Mouse (Mus musculus) CH12.LX (cell line): ENCODE data around the gene Adam15. TPM values are rescaled to one million over a fixed set of nuclear protein-coding genes. Genes with fewer than 3 reads are reported as not detected.

Source experiments
- DNase-seq: peaks from one replicate; pipeline ENCODE4 v3.0.0-alpha.2; 2013; ENCODE audit errors: extremely low read depth
- H3K27ac ChIP-seq: 2 replicates; pipeline ENCODE4 v1.5.1; 2012; ENCODE audit warnings: low read depth, mild to moderate bottlenecking, control low read depth, moderate library complexity; ENCODE audit not compliant: insufficient read depth
- H3K27me3 ChIP-seq: replicated peaks from 2 replicates; pipeline ENCODE3; 2012; ENCODE audit warnings: inconsistent platforms
- H3K36me3 ChIP-seq, 2 experiments: replicated peaks in 1 of 2; 2 replicates each; pipeline versions ENCODE3 to v1.6.1; 2012; ENCODE audit warnings: inconsistent platforms in 1 of 2, low read length in 1 of 2, mild to moderate bottlenecking in 1 of 2, mixed read lengths in 1 of 2, moderate library complexity in 1 of 2; ENCODE audit not compliant: control insufficient read depth in 1 of 2, insufficient read depth in 1 of 2
- H3K4me1 ChIP-seq, 2 experiments: 2 replicates each; pipeline ENCODE4 v1.6.1; 2012; ENCODE audit warnings: inconsistent platforms in 1 of 2, moderate library complexity in 1 of 2; ENCODE audit not compliant: insufficient read depth in 2 of 2, control insufficient read depth in 1 of 2
- H3K4me2 ChIP-seq: 2 replicates; pipeline ENCODE4 v1.6.1; 2012; ENCODE audit warnings: low read depth, mild to moderate bottlenecking, control low read depth; ENCODE audit not compliant: poor library complexity, insufficient read depth, severe bottlenecking
- H3K4me3 ChIP-seq, 3 experiments: fragments of 150-350 bp in 1 of 3; sonication (generic) in 1 of 3; replicated peaks in 1 of 3; 2 replicates each; pipeline versions ENCODE3 to v1.5.1; 2011 to 2012; ENCODE audit warnings: low read depth in 2 of 3, low read length in 2 of 3, mild to moderate bottlenecking in 2 of 3, moderate library complexity in 2 of 3, control low read depth in 1 of 3, improper control_type of control experiment in 1 of 3, inconsistent platforms in 1 of 3, mixed read lengths in 1 of 3; ENCODE audit not compliant: poor library complexity in 1 of 3
- H3K79me2 ChIP-seq: replicated peaks from 2 replicates; pipeline ENCODE4 v1.6.1; 2012; ENCODE audit warnings: mild to moderate bottlenecking, moderate library complexity; ENCODE audit not compliant: control insufficient read depth, poor library complexity, insufficient read depth, severe bottlenecking; ENCODE audit errors: extremely low read depth
- H3K9ac ChIP-seq: 2 replicates; pipeline ENCODE4 v1.6.1; 2012; ENCODE audit warnings: low read depth, mild to moderate bottlenecking, control low read depth, moderate library complexity; ENCODE audit not compliant: insufficient read depth
- H3K9me3 ChIP-seq: replicated peaks from 2 replicates; pipeline ENCODE3; 2012; ENCODE audit warnings: low read length, inconsistent platforms, mixed read lengths
- CHD2 ChIP-seq: IDR thresholded peaks from 2 replicates; pipeline ENCODE4 v1.6.1; 2011; ENCODE audit warnings: low read length, improper control_type of control experiment
- CTCF ChIP-seq, 2 experiments: IDR thresholded peaks in 1 of 2; conservative IDR thresholded peaks in 1 of 2; 2 replicates each; pipeline ENCODE4 v1.5.1; 2011 to 2012; ENCODE audit warnings: low read depth in 2 of 2, low read length in 2 of 2, improper control_type of control experiment in 1 of 2, inconsistent platforms in 1 of 2, mild to moderate bottlenecking in 1 of 2, moderate library complexity in 1 of 2
- E2F4 ChIP-seq: IDR thresholded peaks from 2 replicates; pipeline ENCODE4 v1.6.1; 2011; ENCODE audit warnings: low read depth, low read length, improper control_type of control experiment; ENCODE audit not compliant: insufficient replicate concordance
- ELF1 ChIP-seq: IDR thresholded peaks from 2 replicates; pipeline ENCODE4 v1.6.1; 2014; ENCODE audit warnings: low read depth, mild to moderate bottlenecking, inconsistent platforms, low read length, improper control_type of control experiment
- ETS1 ChIP-seq: conservative IDR thresholded peaks from 2 replicates; pipeline ENCODE4 v1.6.1; 2012; ENCODE audit warnings: low read depth, mild to moderate bottlenecking, inconsistent platforms, low read length, improper control_type of control experiment, moderate library complexity
- GABPA ChIP-seq: IDR thresholded peaks from 2 replicates; pipeline ENCODE4 v1.6.1; 2012; ENCODE audit warnings: low read depth, low read length, improper control_type of control experiment, inconsistent platforms; ENCODE audit not compliant: insufficient replicate concordance
- HCFC1 ChIP-seq: IDR thresholded peaks from 2 replicates; pipeline ENCODE4 v1.6.1; 2012; ENCODE audit warnings: low read depth, mild to moderate bottlenecking, inconsistent platforms, low read length, improper control_type of control experiment
- IRF4 ChIP-seq: IDR thresholded peaks from 2 replicates; pipeline ENCODE4 v1.6.1; 2014; ENCODE audit warnings: low read depth, mild to moderate bottlenecking, inconsistent platforms, low read length, improper control_type of control experiment
- JUN ChIP-seq: IDR thresholded peaks from 2 replicates; pipeline ENCODE4 v1.6.1; 2011; ENCODE audit warnings: low read depth, mild to moderate bottlenecking, low read length, improper control_type of control experiment, moderate library complexity; ENCODE audit not compliant: insufficient read depth
- KAT2A ChIP-seq: IDR thresholded peaks from 2 replicates; pipeline ENCODE4 v1.6.1; 2012; ENCODE audit warnings: low read length, improper control_type of control experiment, inconsistent platforms; ENCODE audit not compliant: insufficient replicate concordance
- MAX ChIP-seq: IDR thresholded peaks from 2 replicates; pipeline ENCODE4 v1.6.1; 2011; ENCODE audit warnings: low read length, improper control_type of control experiment
- MAZ ChIP-seq: IDR thresholded peaks from 2 replicates; pipeline ENCODE4 v1.6.1; 2012; ENCODE audit warnings: low read depth, mild to moderate bottlenecking, inconsistent platforms, low read length, improper control_type of control experiment, moderate library complexity
- MEF2A ChIP-seq: IDR thresholded peaks from 2 replicates; pipeline ENCODE4 v1.6.1; 2014; ENCODE audit warnings: low read depth, mild to moderate bottlenecking, inconsistent platforms, low read length, improper control_type of control experiment, borderline replicate concordance
- NELFE ChIP-seq: IDR thresholded peaks from 2 replicates; pipeline ENCODE4 v1.6.1; 2011; ENCODE audit warnings: low read depth, low read length, improper control_type of control experiment
- NRF1 ChIP-seq: IDR thresholded peaks from 2 replicates; pipeline ENCODE4 v1.6.1; 2014; ENCODE audit warnings: low read depth, mild to moderate bottlenecking, inconsistent platforms, low read length, improper control_type of control experiment, moderate library complexity
- PAX5 ChIP-seq: IDR thresholded peaks from 2 replicates; pipeline ENCODE4 v1.6.1; 2012; ENCODE audit warnings: low read length, inconsistent platforms, mixed read lengths
- POLR2A ChIP-seq: IDR thresholded peaks from 2 replicates; pipeline ENCODE4 v1.6.1; 2011; ENCODE audit warnings: low read depth, mild to moderate bottlenecking, improper control_type of control experiment, low read length
- POLR2AphosphoS2 ChIP-seq: IDR thresholded peaks from 2 replicates; pipeline ENCODE4 v1.6.1; 2011; ENCODE audit warnings: low read depth, low read length, improper control_type of control experiment
- RAD21 ChIP-seq: IDR thresholded peaks from 2 replicates; pipeline ENCODE4 v1.6.1; 2011; ENCODE audit warnings: low read depth, mild to moderate bottlenecking, low read length, improper control_type of control experiment, moderate library complexity
- RCOR1 ChIP-seq: conservative IDR thresholded peaks from 2 replicates; pipeline ENCODE4 v1.6.1; 2012; ENCODE audit warnings: low read depth, mild to moderate bottlenecking, inconsistent platforms, low read length, improper control_type of control experiment
- SMC3 ChIP-seq: IDR thresholded peaks from 2 replicates; pipeline ENCODE4 v1.6.1; 2011; ENCODE audit warnings: low read depth, low read length, improper control_type of control experiment
- TCF12 ChIP-seq: IDR thresholded peaks from 2 replicates; pipeline ENCODE4 v1.6.1; 2014; ENCODE audit warnings: low read depth, mild to moderate bottlenecking, inconsistent platforms, low read length, improper control_type of control experiment
- USF2 ChIP-seq: conservative IDR thresholded peaks from 2 replicates; pipeline ENCODE4 v1.6.1; 2011; ENCODE audit warnings: low read depth, low read length, improper control_type of control experiment
- ZKSCAN1 ChIP-seq: IDR thresholded peaks from 2 replicates; pipeline ENCODE4 v1.6.1; 2012; ENCODE audit warnings: low read depth, inconsistent platforms, low read length, improper control_type of control experiment, borderline replicate concordance
- ZMIZ1 ChIP-seq: IDR thresholded peaks from 2 replicates; pipeline ENCODE4 v1.6.1; 2012; ENCODE audit warnings: low read depth, mild to moderate bottlenecking, inconsistent platforms, low read length, improper control_type of control experiment
- dilution Hi-C: fragments of 300-500 bp; cut with MboI; formaldehyde crosslinking; loops from 2 replicates; pipeline ENCODE4 v1.14.3; 2020; ENCODE audit warnings: low sequenced_read_pairs; ENCODE audit not compliant: extremely low pct_unique_long_range_greater_than_20kb, extremely low pct_ligation_motif_present
- in situ Hi-C: fragments of 300-500 bp; cut with MboI; formaldehyde crosslinking; loops from 3 replicates; pipeline ENCODE4 v1.14.3; 2019; ENCODE audit warnings: low sequenced_read_pairs, low pct_ligation_motif_present, low pct_unique_long_range_greater_than_20kb, mixed read lengths
- polyA plus RNA-seq: library from polyadenylated mRNA; unstranded; fragments of >175 nt; gene quantifications from 2 replicates; pipeline ENCODE4 v1.2.1, GENCODE M21; 2012; ENCODE audit warnings: low read depth; ENCODE audit not compliant: insufficient read length
- total RNA-seq, 2 experiments: library from RNA; depleted of rRNA; stranded (reverse); fragments of 300-350 nt in 1 of 2; fragments of >200 nt in 1 of 2; gene quantifications; 2 replicates each; pipeline ENCODE4 v1.2.3; 2012 to 2014

Gene Adam15
- total and polyA plus RNA-seq, 3 experiments, result 5.8 to 39.1 (median 26.5) TPM

- no peak for TF ChIP-seq MAZ
- no peak for TF ChIP-seq PAX5
- TF ChIP-seq MEF2A, result no peak
- in situ Hi-C loops, result loop anchor here (5.0 to 25.0 kb wide), 3 partner anchors 139 to 414 kb away; partner anchors contain the start of genes Chrnb2 and Ube2q1
- no peak overlapping the region for H3K9ac ChIP-seq
- H3K27ac ChIP-seq, result no peak overlapping the region
- no peak overlapping the region for H3K4me2 ChIP-seq
- no peak overlapping the region for H3K4me3 ChIP-seq
- H3K36me3 ChIP-seq, result peaks cover 8 to 45% of the 10 kb centered on the region in 2 experiments
- no peak for DNase-seq
- peaks cover 3 to 36% of the 10 kb centered on the region in 2 experiments; a peak in 3 of 4 replicates for H3K4me1 ChIP-seq
- H3K27me3 ChIP-seq, result no peaks in the 10 kb centered on the region
- no peaks in the 10 kb centered on the region for H3K9me3 ChIP-seq
- H3K79me2 ChIP-seq, result no peaks in the 10 kb centered on the region
- dilution Hi-C loops, result no loop called here
Measured at GRCm38 (mm10) chr3:89347916-89348315, 1.9 kb downstream of the Adam15 start.

- no peak overlapping the region for H3K4me3 ChIP-seq
- TF ChIP-seq PAX5, result no peak
- no peak for TF ChIP-seq GABPA
- TF ChIP-seq E2F4, result no peak
- TF ChIP-seq TCF12, result no peak
- TF ChIP-seq HCFC1, result no peak
- no peak for TF ChIP-seq CTCF (conservative IDR thresholded peaks at IDR 0.05 in 1 of 2, IDR thresholded peaks at IDR 0.05 in 1 of 2; ENCODE audit: low read depth in 2 of 2, low read length in 2 of 2)
- TF ChIP-seq NRF1, result no peak
- H3K27ac ChIP-seq, result no peak overlapping the region
Measured at GRCm38 (mm10) chr3:89346815-89347540, 2.8 kb downstream of the Adam15 start.

GRCm38 (mm10) chr3:89343279-89343678 lies 6.5 kb downstream of the Adam15 start:
- Histone ChIP-seq H3K9ac (no peak overlapping the region), H3K27ac (no peak overlapping the region), H3K4me1 (peaks cover 3 to 18% of the 10 kb centered on the region in 2 experiments; a peak in 3 of 4 replicates), H3K27me3 (no peaks in the 10 kb centered on the region), H3K36me3 (peaks cover 8 to 77% of the 10 kb centered on the region in 2 experiments), H3K79me2 (no peaks in the 10 kb centered on the region), H3K4me3 (no peak overlapping the region), H3K9me3 (no peaks in the 10 kb centered on the region), H3K4me2 (no peak overlapping the region)
- dilution Hi-C loops (no loop called here), in situ Hi-C loops (loop anchor here (25.0 kb wide), 2 partner anchors 344 to 419 kb away; partner anchors contain the start of genes Chrnb2 and Ube2q1)
- no peak for DNase-seq
- TF ChIP-seq RAD21 (no peak), KAT2A (no peak), ZMIZ1 (no peak), ETS1 (no peak), ZKSCAN1 (no peak), ELF1 (no peak), CHD2 (no peak), USF2 (no peak), RCOR1 (no peak), POLR2A (no peak), MAX (no peak), IRF4 (no peak), CTCF (conservative IDR thresholded peaks at IDR 0.05 in 1 of 2, IDR thresholded peaks at IDR 0.05 in 1 of 2; ENCODE audit: low read depth in 2 of 2, low read length in 2 of 2) (no peak), SMC3 (no peak), JUN (no peak), POLR2AphosphoS2 (no peak), NELFE (no peak)

More at GRCm38 (mm10) chr3:89346815-89347540, 2.8 kb downstream of the Adam15 start:
- H3K4me2 ChIP-seq, result no peak overlapping the region
- H3K36me3 ChIP-seq, result peaks cover 8 to 51% of the 10 kb centered on the region in 2 experiments
- no peak for DNase-seq
- no peaks in the 10 kb centered on the region for H3K79me2 ChIP-seq
- H3K9ac ChIP-seq, result no peak overlapping the region
- dilution Hi-C loops (no loop called here), in situ Hi-C loops (loop anchor here (5.0 to 25.0 kb wide), 3 partner anchors 140 to 415 kb away; partner anchors contain the start of genes Chrnb2 and Ube2q1)
- H3K9me3 ChIP-seq, result no peaks in the 10 kb centered on the region
- no peaks in the 10 kb centered on the region for H3K27me3 ChIP-seq
- peaks cover 3 to 36% of the 10 kb centered on the region in 2 experiments; a peak in 3 of 4 replicates for H3K4me1 ChIP-seq
